Mouse (Mus musculus) megakaryocyte, embryonic 14.5 days (primary cell): ENCODE results near the gene Caskin1.

Experiments used
- FLI1 ChIP-seq: IDR thresholded peaks from 2 replicates; pipeline ENCODE4 v1.6.1; 2012; ENCODE audit warnings: low read length, inconsistent platforms, mixed read lengths
- GATA1 ChIP-seq: IDR thresholded peaks from 3 replicates; pipeline ENCODE4 v1.6.1; 2012; ENCODE audit warnings: mixed read lengths, low read length, inconsistent platforms, borderline replicate concordance

GRCm38 (mm10) chr17:24540375-24540774 lies 52.0 kb downstream of the Caskin1 start:
- no peak for TF ChIP-seq GATA1
- no peak for TF ChIP-seq FLI1
